26 mouse cellular contexts compared by ENCODE assay signal in the genomic region with DNA sequence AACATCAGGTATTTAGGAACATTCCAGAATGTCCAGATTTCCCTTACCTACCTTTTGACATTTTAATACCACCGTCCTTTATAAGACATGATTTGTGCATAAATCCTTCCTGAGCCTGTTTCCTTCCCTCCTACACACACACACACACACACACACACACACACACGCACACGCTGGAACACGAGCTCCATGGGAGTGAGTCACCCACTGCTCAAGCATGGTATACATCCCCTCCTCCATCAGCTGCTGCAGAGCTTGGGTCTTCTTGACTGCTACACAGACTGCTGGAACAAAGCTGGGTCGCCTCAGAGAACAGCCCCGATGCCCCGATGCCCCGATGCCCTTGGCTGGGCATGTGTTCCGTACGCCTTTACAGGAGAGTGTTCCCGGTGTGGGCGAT. TPM values are rescaled to one million over a fixed set of nuclear protein-coding genes. Genes with fewer than 3 reads are reported as not detected.
DNase-seq lines count a peak whose midpoint lies in the region; TF ChIP-seq lines count a peak whose summit lies in the region.
"Had no signal": no experiment of that assay in that cellular context is flagged by ENCODE, and none has a peak within 500 bp of the region (broad histone marks: within the 10 kb centered on the region; RNA-seq: fewer than 3 reads in every experiment).

No protein-coding gene starts in this region.

- H3K4me1 ChIP-seq in cerebellum, adult 2 months (ENCODE audit: control insufficient read depth, insufficient read depth, low read length): peaks cover 26% of the 10 kb centered on the region
- peaks cover 18% of the 10 kb centered on the region for H3K4me1 ChIP-seq in cortical plate, adult 2 months (ENCODE audit: control insufficient read depth, insufficient read depth, low read length)
- H3K4me1 ChIP-seq: embryonic facial prominence, embryonic 12.5 days; heart, embryonic 12.5 days; intestine, embryonic 15.5 days; midbrain, embryonic 13.5 days had no signal

- H3K27me3 ChIP-seq in cerebellum, adult 2 months (ENCODE audit: control insufficient read depth, insufficient read depth, low read length): no peaks in the 10 kb centered on the region
- H3K27me3 ChIP-seq: embryonic facial prominence, embryonic 12.5 days; heart, embryonic 12.5 days; intestine, embryonic 15.5 days; liver, embryonic 13.5 days; midbrain, embryonic 13.5 days had no signal

- intact Hi-C loops in left cerebral cortex, postnatal 4 days (cut with DNase I): loop anchor here (5.0 kb wide), 1 partner anchor 41 kb away; no protein-coding TSS in a partner anchor

- 76% methylated on average over 12 of the region's 12 CpGs for WGBS in cerebellum, adult 2 months

- TF ChIP-seq CTCF in cerebellum, adult 2 months (IDR thresholded peaks at IDR 0.05; ENCODE audit: borderline replicate concordance, insufficient read depth, low read depth, low read length): no peak
- no peak for TF ChIP-seq CTCF in cortical plate, adult 2 months (IDR thresholded peaks at IDR 0.05; ENCODE audit: extremely low read depth, insufficient read depth, low read length)

- DNase-seq in cerebellum, adult 2 months: no peak
- no peak for DNase-seq in cerebellum, adult 9-10 months
- DNase-seq in left cerebral cortex, adult 18-20 months (ENCODE audit: low spot score in 2 of 2): peak; percentile 65 to 67
- no peak for DNase-seq in left cerebral cortex, postnatal 4 days
- DNase-seq in 416B (ENCODE audit: low read depth): peak; percentile 54
- no peak for DNase-seq in heart, adult 11 months
- no peak for DNase-seq in adrenal gland, postnatal 25 days
- DNase-seq: adrenal gland, postnatal 10 days; cerebellum, postnatal 10 days; gastrocnemius, postnatal 14 days; heart, adult 18-20 months; heart, postnatal 10 days; kidney, adult 9 months; kidney, postnatal 14 days; liver, embryonic 13.5 days; lung, embryonic 14.5 days had no signal

- 0 out of 2 replicates have a peak overlapping the region, but pooled peaks have one; percentile 41 for H3K27ac ChIP-seq in cerebellum, adult 2 months (ENCODE audit: insufficient read depth, low read length)
- H3K27ac ChIP-seq in cortical plate, adult 2 months (ENCODE audit: insufficient read depth, low read length): peak overlapping the region; percentile 27; the same call in 1 of the 2 replicates
- H3K27ac ChIP-seq: embryonic facial prominence, embryonic 12.5 days; hindbrain, embryonic 10.5 days; intestine, embryonic 15.5 days; liver, embryonic 13.5 days; midbrain, embryonic 13.5 days had no signal

- TF ChIP-seq POLR2A in cerebellum, adult 2 months (IDR thresholded peaks at IDR 0.05; ENCODE audit: borderline replicate concordance, insufficient read depth, low read length): no peak
- no peak for TF ChIP-seq POLR2A in cortical plate, adult 2 months (IDR thresholded peaks at IDR 0.05; ENCODE audit: extremely low read depth, insufficient read depth, low read length)

- no peak overlapping the region for H3K4me3 ChIP-seq in cerebellum, adult 2 months (replicated peaks; ENCODE audit: insufficient read depth, low read depth, low read length)
- no peak overlapping the region for H3K4me3 ChIP-seq in cortical plate, adult 2 months (ENCODE audit: insufficient read depth, low read length)
- H3K4me3 ChIP-seq: embryonic facial prominence, embryonic 12.5 days; erythroblast, embryonic 14.5 days; heart, embryonic 12.5 days; hindbrain, embryonic 10.5 days; intestine, embryonic 15.5 days; liver, embryonic 13.5 days; midbrain, embryonic 13.5 days had no signal

RNA-seq across cellular contexts. Expression of a gene that starts 13.5 kb away (rescaled TPM):
- 19.6 and 23.5 TPM in 2 replicates for polyA plus RNA-seq in cerebellum, adult 2 months (2012; rRNA removed)
- 10 to 100 TPM; 62.6 to 74.7 TPM for total RNA-seq in left cerebral cortex, adult 18-20 months (2021)
- total RNA-seq in left cerebral cortex, postnatal 4 days (2021): 10 to 100 TPM; 21.5 to 25.8 TPM
- 45.1 and 48.1 TPM in 2 replicates for polyA plus RNA-seq in cortical plate, adult 2 months (2012; rRNA removed)
- 2.7 and 4.4 TPM in 2 replicates for total RNA-seq in adrenal gland, postnatal 25 days (2021)

RNA-seq across cellular contexts. Expression of a gene that starts 40.7 kb away (rescaled TPM):
- 102 and 111 TPM in 2 replicates for polyA plus RNA-seq in cerebellum, adult 2 months (2012; rRNA removed)
- 10 to 100 TPM; 45.1 to 50.6 TPM for total RNA-seq in left cerebral cortex, adult 18-20 months (2021)
- total RNA-seq in left cerebral cortex, postnatal 4 days (2021): 10 to 100 TPM; 61.7 to 68.4 TPM
- 72.5 and 72.7 TPM in 2 replicates for polyA plus RNA-seq in cortical plate, adult 2 months (2012; rRNA removed)
- total RNA-seq in adrenal gland, postnatal 25 days (2021): 23.6 and 24.6 TPM in 2 replicates
- total RNA-seq: neutrophil, adult 5-6 weeks had no signal

RNA-seq across cellular contexts. Expression of a gene that starts 48.0 kb away (rescaled TPM):
- polyA plus RNA-seq in cerebellum, adult 2 months (2012; rRNA removed): 5.7 and 7.3 TPM in 2 replicates
- 10 to 100 TPM; 10.2 to 11.9 TPM for total RNA-seq in left cerebral cortex, adult 18-20 months (2021)
- total RNA-seq in left cerebral cortex, postnatal 4 days (2021): 1 to 10 TPM; 5.5 to 7.1 TPM
- polyA plus RNA-seq in cortical plate, adult 2 months (2012; rRNA removed): 24.6 and 33.3 TPM in 2 replicates
- 1.5 TPM in 1 of 2 replicates, not detected in the other for total RNA-seq in adrenal gland, postnatal 25 days (2021)
- total RNA-seq: megakaryocyte, adult 5-6 weeks; monocyte, adult 5-6 weeks; neutrophil, adult 5-6 weeks had no signal

Comparison
In these comparisons a context has a peak if more than half of its experiments do, and no peak if none do; other contexts are left out.
1. DNase-seq: peak in left cerebral cortex, adult 18-20 months (2 of 2) and 416B (single experiment); none in cerebellum, adult 2 months (0 of 2), cerebellum, adult 9-10 months (single experiment), left cerebral cortex, postnatal 4 days (single experiment), heart, adult 11 months (single experiment) and adrenal gland, postnatal 25 days (single experiment).